Mouse (Mus musculus) myocyte (in vitro differentiated cells): ENCODE data around the gene Cdc6.
A peak's percentile ranks its signal among the peaks of the same experiment; 100 is the strongest.

Experiments used
- CEBPB ChIP-seq: IDR thresholded peaks from 2 replicates; pipeline ENCODE4 v1.6.1; 2011; ENCODE audit warnings: mild to moderate bottlenecking, moderate library complexity; ENCODE audit not compliant: poor library complexity, insufficient read depth, severe bottlenecking
- MYOG ChIP-seq, 3 experiments: IDR thresholded peaks; one replicate each; pipeline ENCODE4 v1.6.1; 2011; ENCODE audit warnings: control low read depth in 2 of 3, low read depth in 2 of 3, mild to moderate bottlenecking in 2 of 3; ENCODE audit not compliant: insufficient read length in 2 of 3, control insufficient read depth in 1 of 3, insufficient read depth in 1 of 3
- POLR2A ChIP-seq: IDR thresholded peaks from one replicate; pipeline ENCODE4 v1.6.1; 2011; ENCODE audit warnings: low read depth, mild to moderate bottlenecking, control low read depth, moderate library complexity; ENCODE audit not compliant: insufficient read length
- REST ChIP-seq: IDR thresholded peaks from one replicate; pipeline ENCODE4 v1.6.1; 2011; ENCODE audit warnings: mild to moderate bottlenecking, control low read depth, moderate library complexity; ENCODE audit not compliant: insufficient read depth, insufficient read length
- SRF ChIP-seq: IDR thresholded peaks from one replicate; pipeline ENCODE4 v1.6.1; 2011; ENCODE audit warnings: low read depth; ENCODE audit not compliant: control insufficient read depth, insufficient read length
- USF1 ChIP-seq: IDR thresholded peaks from one replicate; pipeline ENCODE4 v1.6.1; 2011; ENCODE audit warnings: low read depth, mild to moderate bottlenecking, control low read depth, moderate library complexity

DNA sequence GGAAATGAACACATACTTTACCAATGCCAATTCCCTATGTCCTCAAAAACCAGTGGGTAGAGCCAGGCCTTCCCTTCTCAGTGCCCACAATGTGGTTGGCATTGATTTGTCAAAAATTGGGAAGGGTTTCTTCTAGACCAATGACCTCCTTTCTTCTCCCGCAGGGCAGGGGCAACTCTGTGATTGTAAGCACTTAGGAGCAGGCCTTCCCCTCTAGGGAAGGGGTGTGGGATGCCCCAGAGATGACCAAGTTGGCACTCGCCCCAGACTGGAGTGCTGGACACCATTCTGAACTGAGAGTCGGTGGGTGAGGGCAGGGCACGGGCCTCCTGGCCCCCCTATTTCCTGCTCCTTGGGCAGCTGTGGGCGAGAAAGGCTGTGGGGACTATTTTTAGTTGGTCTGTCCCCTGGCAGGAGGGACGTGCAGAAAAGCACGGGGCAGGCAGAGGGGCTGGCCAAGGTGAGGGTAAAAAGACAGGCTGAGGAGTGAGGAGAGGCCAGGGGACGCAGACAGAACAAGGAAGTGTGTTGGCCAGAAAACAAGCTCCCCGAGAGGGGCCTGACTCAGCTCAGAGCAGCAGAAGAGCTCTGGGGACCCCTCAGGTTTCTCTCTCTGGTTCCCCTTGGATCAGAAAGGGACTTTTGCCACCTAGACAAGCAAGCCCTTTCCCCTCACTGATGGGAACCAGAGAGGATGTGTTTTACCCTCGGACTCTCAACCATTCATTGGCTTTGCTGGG lies 23.3 kb downstream of the Cdc6 start:
- no peak for TF ChIP-seq POLR2A
- TF ChIP-seq CEBPB: no peak
- no peak for TF ChIP-seq USF1
- no peak for TF ChIP-seq SRF
- TF ChIP-seq REST: no peak
- peak; percentile 7 to 82 (median 11) for TF ChIP-seq MYOG (IDR thresholded peaks at IDR 0.05; ENCODE audit: control insufficient read depth in 1 of 3, insufficient read depth in 1 of 3, insufficient read length in 2 of 3, low read depth in 2 of 3)
